Mouse (Mus musculus): ENCODE results near the gene Tle4.
"Not testable (repeated sequence)": the region's sequence is repeated elsewhere in the genome, so short reads cannot be mapped to it uniquely, and the experiment has no call there.

The Tle4 gene

GRCm38 (mm10) chr19:14597917-14598689, at the start of gene Tle4:
Gene Tle4, minus strand, starts transcription at chr19:14598051.
- peak; percentile 100 for DNase-seq

- no peak for DNase-seq
Measured at GRCm38 (mm10) chr19:14645666-14646065, 47.8 kb upstream of the Tle4 start.

GRCm38 (mm10) chr19:14644756-14645155, 46.9 kb upstream of the Tle4 start:
- no peak for DNase-seq

GRCm38 (mm10) chr19:14643091-14643490, 45.2 kb upstream of the Tle4 start:
- not testable (repeated sequence) for DNase-seq

- no peak for DNase-seq
Measured at GRCm38 (mm10) chr19:14642663-14643062, 44.8 kb upstream of the Tle4 start.

DNA sequence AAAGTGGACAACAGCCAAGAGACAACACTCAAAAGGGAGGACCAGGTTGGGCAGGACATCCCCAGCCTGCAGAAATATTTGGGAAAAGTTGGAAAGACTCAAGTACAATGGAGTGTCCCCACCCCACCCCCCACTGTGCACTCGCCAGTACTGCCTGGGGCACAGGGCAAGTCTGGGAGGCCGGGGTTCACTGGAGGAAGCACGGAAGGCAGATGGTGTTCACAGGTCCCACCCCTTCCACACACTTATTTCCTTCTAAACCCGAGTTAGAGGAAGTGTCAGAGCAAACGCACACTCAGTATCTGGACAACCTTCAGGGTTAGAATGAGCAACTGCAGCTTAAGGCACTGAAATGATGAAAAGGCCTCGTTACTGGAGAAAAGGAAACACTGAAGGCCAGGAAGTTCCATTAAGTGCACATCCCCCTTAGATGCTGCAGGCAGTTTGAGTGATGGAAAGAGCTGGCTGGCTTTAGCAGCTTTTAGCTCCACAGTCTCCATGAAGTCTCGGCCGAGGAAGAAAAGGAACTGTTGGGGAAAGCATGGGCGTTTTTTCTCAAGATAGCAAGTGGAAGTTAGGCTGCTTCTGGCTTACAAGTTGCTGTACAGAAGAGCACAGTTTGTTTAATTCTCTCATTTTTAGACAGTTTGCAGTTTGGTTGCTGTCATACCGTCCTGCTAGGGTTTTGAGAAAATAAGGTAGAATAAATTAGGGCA, 37.5 kb upstream of the Tle4 start:
- peak; percentile 21 for DNase-seq

DNA sequence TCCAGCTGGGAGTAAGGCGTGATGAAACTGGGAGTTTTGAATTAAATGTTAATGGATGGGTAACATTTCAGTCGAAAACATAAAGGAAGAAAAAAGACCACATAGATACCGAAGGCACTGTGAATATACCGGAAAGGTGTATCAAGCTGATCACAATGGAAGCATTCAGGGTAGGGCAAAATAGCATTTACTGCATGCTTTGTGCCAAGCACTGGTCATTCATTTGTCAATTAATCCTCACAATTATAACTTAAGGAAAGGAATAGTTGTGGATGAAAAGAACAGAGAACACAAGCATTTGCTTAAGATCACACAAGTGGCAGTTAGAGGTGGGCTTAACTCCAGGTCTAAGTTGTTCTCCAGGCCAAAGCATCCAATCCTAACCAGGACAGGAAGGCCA, 25.5 kb upstream of the Tle4 start:
- no peak for DNase-seq

- DNase-seq = no peak
Measured at GRCm38 (mm10) chr19:14620534-14620933, 22.7 kb upstream of the Tle4 start.

GRCm38 (mm10) chr19:14619814-14620213, 22.0 kb upstream of the Tle4 start:
- DNase-seq = no peak

GRCm38 (mm10) chr19:14614816-14615215, 17.0 kb upstream of the Tle4 start:
- DNase-seq = no peak

DNA sequence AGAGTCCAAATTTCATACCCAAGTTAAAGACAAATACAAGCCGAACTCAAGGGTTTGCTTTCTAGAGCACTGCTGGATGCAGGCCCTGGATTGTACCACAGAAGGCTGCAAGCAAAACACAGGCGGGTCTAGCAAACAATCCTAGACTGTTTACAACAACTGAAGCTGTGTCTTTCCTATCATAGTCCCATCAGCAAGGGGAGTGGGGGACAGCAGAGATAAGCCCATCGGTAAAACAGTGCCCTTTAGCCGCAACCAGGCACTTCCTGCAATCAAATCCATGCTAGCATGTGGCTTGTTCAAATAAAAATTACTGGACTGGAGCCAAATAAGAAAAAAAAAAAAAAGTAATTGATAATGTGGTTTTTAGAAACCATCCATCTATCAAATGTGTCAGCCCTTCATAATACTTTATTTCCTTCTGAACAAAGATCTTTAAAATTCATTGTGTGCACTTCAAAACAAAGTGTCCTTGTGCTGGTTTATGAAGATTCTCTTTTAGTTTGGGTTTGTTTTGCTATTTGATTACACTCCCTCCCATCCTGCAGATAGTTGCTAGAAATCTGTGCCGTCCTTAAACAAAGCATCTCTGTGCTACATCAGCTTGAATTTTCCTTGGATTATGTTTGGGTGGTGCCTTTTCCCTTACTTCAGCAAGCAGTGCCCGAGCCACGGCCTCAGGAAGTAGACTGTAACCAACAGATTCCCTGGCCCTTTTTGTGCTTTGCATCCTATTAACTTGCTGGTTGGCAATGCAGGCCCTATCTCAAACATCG, 12.9 kb upstream of the Tle4 start:
- no peak for DNase-seq

- no peak for DNase-seq
Measured at GRCm38 (mm10) chr19:14600841-14601240, 3.0 kb upstream of the Tle4 start.

DNA sequence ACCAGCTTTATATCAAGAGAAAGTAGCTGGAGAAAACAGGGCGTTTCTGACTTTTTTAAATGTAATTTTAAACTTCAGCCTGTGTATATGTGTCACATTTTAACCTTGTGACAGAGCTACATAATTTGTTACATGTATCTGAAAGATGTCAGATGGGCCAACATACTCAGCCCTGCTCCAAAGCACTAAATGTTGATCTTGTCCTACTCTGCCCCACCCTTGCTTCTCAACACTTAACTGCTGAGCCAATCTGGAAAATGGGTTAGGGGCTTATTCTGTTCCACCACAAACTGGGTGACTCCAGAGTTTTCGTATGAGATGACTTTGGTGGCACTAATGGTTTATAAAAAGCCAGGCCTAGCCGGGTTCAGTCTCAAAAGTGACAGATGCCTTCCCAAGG, 2.5 kb upstream of the Tle4 start:
- no peak for DNase-seq

- no peak for DNase-seq
Measured at GRCm38 (mm10) chr19:14599851-14600251, 2.0 kb upstream of the Tle4 start.

GRCm38 (mm10) chr19:14598690-14599288, 938 bp upstream of the Tle4 start:
- DNase-seq = no peak

- DNase-seq = peak; percentile 77
Measured at GRCm38 (mm10) chr19:14596941-14597916, 622 bp downstream of the Tle4 start.

DNA sequence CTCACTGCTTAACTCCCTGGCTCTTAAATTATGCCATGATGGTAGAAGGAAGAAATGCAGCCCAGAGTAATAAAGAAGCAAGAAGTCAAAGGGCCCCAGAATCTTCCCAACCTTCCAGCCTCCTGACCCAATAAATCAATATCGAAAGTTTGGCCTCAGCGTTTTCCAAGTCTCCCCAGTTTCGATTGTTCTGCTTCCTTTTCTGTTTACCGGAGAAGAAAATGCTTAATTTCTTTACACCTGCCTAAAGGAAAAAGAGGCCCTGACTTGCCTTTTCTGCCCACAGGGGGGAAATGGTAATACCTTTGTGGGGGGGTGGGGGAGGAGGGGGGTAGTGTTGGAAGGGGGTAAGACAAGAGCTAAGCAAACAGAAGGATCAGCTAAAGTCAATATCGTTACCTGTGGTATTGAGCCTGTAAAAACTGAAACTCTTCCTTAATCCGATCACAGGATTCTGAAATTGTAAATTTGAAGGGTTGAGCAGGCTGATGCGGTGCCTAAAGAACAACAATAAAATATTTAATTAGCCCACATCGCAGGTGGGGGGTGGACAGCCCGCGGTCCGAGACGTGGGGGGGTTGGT, 1.4 kb downstream of the Tle4 start:
- peak; percentile 12 for DNase-seq

GRCm38 (mm10) chr19:14595390-14595997, 2.4 kb downstream of the Tle4 start:
- DNase-seq = no peak

- no peak for DNase-seq
Measured at GRCm38 (mm10) chr19:14594537-14594936, 3.3 kb downstream of the Tle4 start.

DNA sequence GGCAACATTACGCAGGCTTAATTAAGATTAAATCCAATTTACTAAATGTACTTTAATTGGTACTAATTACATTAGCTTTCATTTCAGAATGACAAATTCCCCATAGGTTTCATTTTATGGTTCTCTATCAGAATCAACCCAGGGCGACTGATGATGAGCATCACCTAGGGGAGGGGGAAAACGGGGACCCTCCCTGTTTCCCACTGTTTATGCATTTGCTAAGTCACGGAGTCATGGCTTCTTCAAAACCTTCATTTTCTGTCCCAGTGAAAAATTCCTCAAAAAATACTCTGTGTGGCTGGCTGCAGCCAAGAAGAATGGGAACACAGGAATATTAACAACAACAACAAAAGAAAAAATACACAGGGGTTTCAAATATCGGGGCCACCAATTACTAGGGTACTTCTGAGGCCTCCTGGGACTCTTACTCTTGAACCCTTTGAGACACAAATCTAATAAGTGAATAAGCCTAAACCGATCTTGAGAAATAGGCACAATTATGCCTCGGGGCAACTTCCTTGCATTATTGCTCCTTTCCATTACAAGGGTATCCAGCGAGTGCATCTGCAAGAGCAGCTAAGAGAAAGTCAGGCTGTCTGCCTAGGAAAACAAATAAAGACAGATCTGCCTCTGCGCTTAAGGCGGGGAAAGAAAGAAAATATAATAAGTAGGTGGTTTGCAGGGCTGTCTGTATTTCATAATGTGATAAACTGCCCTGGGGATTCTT, 5.9 kb downstream of the Tle4 start:
- no peak for DNase-seq
